Mouse (Mus musculus): ENCODE data around the gene Ptrh2.
A peak's percentile ranks its signal among the peaks of the same experiment; 100 is the strongest.
"Not testable (repeated sequence)": the region's sequence is repeated elsewhere in the genome, so short reads cannot be mapped to it uniquely, and the experiment has no call there.

The Ptrh2 gene

GRCm38 (mm10) chr11:86734241-86734939, 50.6 kb downstream of the Ptrh2 start:
- peak; percentile 64 for DNase-seq (ENCODE audit: low read depth, low spot score)

GRCm38 (mm10) chr11:86734993-86735392, 51.2 kb downstream of the Ptrh2 start:
- no peak for DNase-seq (ENCODE audit: low read depth, low spot score)

GRCm38 (mm10) chr11:86737301-86738000, 53.7 kb downstream of the Ptrh2 start:
- DNase-seq (ENCODE audit: low read depth, low spot score): no peak

GRCm38 (mm10) chr11:86738308-86738707, 54.5 kb downstream of the Ptrh2 start:
- DNase-seq (ENCODE audit: low read depth, low spot score): not testable (repeated sequence)

DNA sequence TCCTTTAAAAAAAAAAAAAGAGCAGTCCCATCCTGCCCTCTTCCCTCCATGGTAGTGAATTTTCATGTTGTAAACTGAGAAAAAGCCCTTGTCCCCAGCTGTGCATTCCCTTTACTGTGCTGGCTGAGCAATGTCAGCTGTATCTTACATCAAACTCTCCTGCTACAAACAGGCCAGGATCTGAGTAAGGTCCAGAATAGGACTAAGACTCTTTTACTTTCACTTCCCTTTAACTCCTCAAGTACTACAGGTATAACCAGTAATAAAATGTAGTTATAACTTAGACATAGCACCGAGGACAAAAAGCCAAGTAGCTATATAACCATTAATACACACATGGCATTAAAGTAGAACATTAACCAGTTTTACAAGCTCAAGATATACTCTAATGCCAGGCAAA, 55.2 kb downstream of the Ptrh2 start:
- no peak for DNase-seq (ENCODE audit: low read depth, low spot score)

DNA sequence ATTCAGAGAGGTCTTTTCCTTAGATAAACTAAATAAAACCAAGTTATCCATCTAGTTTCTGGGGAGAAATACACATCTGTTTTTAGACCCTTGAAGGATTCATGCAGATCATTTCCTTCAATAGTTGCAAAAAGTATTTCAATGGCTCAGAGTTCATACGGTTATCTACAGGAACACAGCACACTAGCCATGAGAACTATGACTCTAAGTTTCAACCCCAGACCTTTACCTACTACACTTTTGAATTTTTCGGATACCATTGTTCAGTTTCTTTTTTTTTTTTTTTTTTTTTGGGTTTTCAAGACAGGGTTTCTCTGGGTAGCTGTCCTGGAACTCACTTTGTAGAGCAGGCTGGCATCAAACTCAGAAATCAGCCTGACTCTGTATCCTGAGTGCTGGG, 55.7 kb downstream of the Ptrh2 start:
- DNase-seq (ENCODE audit: low read depth, low spot score): no peak

GRCm38 (mm10) chr11:86741505-86741904, 57.7 kb downstream of the Ptrh2 start:
- DNase-seq (ENCODE audit: low read depth, low spot score): no peak

All from brain, adult 2 months (tissue).